8 mouse cellular contexts compared by ENCODE assay signal in the genomic region with DNA sequence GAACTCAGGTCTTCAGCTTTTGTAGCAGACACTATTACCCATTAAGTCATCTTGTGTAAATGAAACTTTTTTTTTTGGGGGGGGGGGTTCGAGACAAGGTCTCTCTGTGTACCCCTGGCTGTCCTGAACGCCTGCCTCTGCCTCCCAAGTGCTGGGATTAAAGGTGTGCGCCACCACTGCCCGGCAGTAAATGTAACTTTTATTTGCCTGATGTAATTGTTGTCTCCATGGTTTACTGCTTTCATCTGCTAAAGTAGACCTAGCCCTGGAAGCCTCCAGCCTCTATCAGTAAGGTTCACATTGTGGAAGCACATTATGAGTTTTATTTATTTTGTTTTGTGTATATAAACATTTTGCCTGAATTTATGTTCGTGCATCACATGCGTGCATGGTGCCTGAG. TPM values are rescaled to one million over a fixed set of nuclear protein-coding genes. Genes with fewer than 3 reads are reported as not detected.
DNase-seq lines count a peak whose midpoint lies in the region; ATAC-seq and TF ChIP-seq lines count a peak whose summit lies in the region.

No protein-coding gene starts in this region.

- no peak overlapping the region for H3K27ac ChIP-seq in kidney, embryonic 15.5 days
- H3K27ac ChIP-seq in intestine, postnatal 0 days (ENCODE audit: low read depth, low read length), result no peak overlapping the region

- peak overlapping the region; percentile 43 for H3K4me2 ChIP-seq in kidney, embryonic 15.5 days
- H3K4me2 ChIP-seq in intestine, postnatal 0 days (replicated peaks; ENCODE audit: low read depth), result peak overlapping the region; percentile 44
- peak overlapping the region; percentile 77 for H3K4me2 ChIP-seq in myocyte (ENCODE audit: low read depth)

- TF ChIP-seq POLR2A in myocyte (IDR thresholded peaks at IDR 0.05; ENCODE audit: insufficient read length, low read depth), result no peak

- H3ac ChIP-seq in myocyte (ENCODE audit: control insufficient read depth, insufficient read length), result no peak overlapping the region

- peak overlapping the region; percentile 62 for H3K4me3 ChIP-seq in kidney, embryonic 15.5 days (replicated peaks)
- peak overlapping the region; percentile 82 for H3K4me3 ChIP-seq in erythroblast, embryonic 14.5 days (replicated peaks)
- peak overlapping the region; percentile 54; the same call in 1 of the 2 replicates for H3K4me3 ChIP-seq in intestine, postnatal 0 days (ENCODE audit: low read depth, low read length)
- H3K4me3 ChIP-seq in myocyte, result peak overlapping the region; percentile 61

- TF ChIP-seq CTCF in intestine, postnatal 0 days (IDR thresholded peaks at IDR 0.05; ENCODE audit: low read depth), result no peak

- DNase-seq in kidney, postnatal 14 days, result no peak
- DNase-seq in right cerebral cortex, postnatal 36 days (ENCODE audit: low spot score in 2 of 2), result no peak
- no peak for DNase-seq in cerebellum, adult 8-10 months
- DNase-seq in layer of hippocampus, adult 9-11 months, result no peak

- H3K27me3 ChIP-seq in kidney, embryonic 15.5 days, result no peaks in the 10 kb centered on the region
- H3K27me3 ChIP-seq in erythroblast, embryonic 14.5 days (ENCODE audit: control insufficient read depth), result no peaks in the 10 kb centered on the region
- H3K27me3 ChIP-seq in intestine, postnatal 0 days (replicated peaks; ENCODE audit: control insufficient read depth, insufficient read depth, low read length), result no peaks in the 10 kb centered on the region
- H3K27me3 ChIP-seq in myocyte (ENCODE audit: control insufficient read depth, insufficient read depth, insufficient read length), result no peaks in the 10 kb centered on the region

- H3K9ac ChIP-seq in kidney, embryonic 15.5 days, result no peak overlapping the region
- H3K9ac ChIP-seq in intestine, postnatal 0 days (ENCODE audit: low read depth, low read length), result no peak overlapping the region

- peak; percentile 40 for ATAC-seq in kidney, embryonic 15.5 days (replicated peaks; ENCODE audit: low FRiP score)
- ATAC-seq in intestine, postnatal 0 days, result peak; percentile 35

- peaks cover 7% of the 10 kb centered on the region; the same call in 1 of the 2 replicates for H3K4me1 ChIP-seq in kidney, embryonic 15.5 days
- H3K4me1 ChIP-seq in erythroblast, embryonic 14.5 days (ENCODE audit: control insufficient read depth), result peaks cover 17% of the 10 kb centered on the region
- H3K4me1 ChIP-seq in intestine, postnatal 0 days (replicated peaks; ENCODE audit: control insufficient read depth, insufficient read depth, low read length), result no peaks in the 10 kb centered on the region

- H3K79me2 ChIP-seq in myocyte (ENCODE audit: control insufficient read depth, insufficient read depth), result peaks cover 16% of the 10 kb centered on the region

- WGBS in kidney, embryonic 15.5 days, result 32% methylated on average over 6 of the region's 6 CpGs
- 45% methylated on average over 6 of the region's 6 CpGs for WGBS in intestine, postnatal 0 days

- H3K9me3 ChIP-seq in kidney, embryonic 15.5 days (replicated peaks), result no peaks in the 10 kb centered on the region
- no peaks in the 10 kb centered on the region for H3K9me3 ChIP-seq in erythroblast, embryonic 14.5 days (ENCODE audit: control insufficient read depth, low read length)
- no peaks in the 10 kb centered on the region for H3K9me3 ChIP-seq in intestine, postnatal 0 days (ENCODE audit: control insufficient read depth)

- H3K36me3 ChIP-seq in kidney, embryonic 15.5 days, result peaks cover 20% of the 10 kb centered on the region; the same call in 1 of the 2 replicates
- peaks cover 31% of the 10 kb centered on the region for H3K36me3 ChIP-seq in erythroblast, embryonic 14.5 days (ENCODE audit: control insufficient read depth)
- H3K36me3 ChIP-seq in intestine, postnatal 0 days (ENCODE audit: control insufficient read depth, insufficient read depth), result 0 out of 2 replicates have a peak, but pooled peaks cover 2% of the 10 kb centered on the region
- no peaks in the 10 kb centered on the region for H3K36me3 ChIP-seq in myocyte (ENCODE audit: control insufficient read depth, insufficient read depth)

TF ChIP-seq in myocyte, 11 proteins besides CTCF, POLR2A, EP300 and RAD21:
- no peak for TF ChIP-seq MYOG (IDR thresholded peaks at IDR 0.05; ENCODE audit: control insufficient read depth in 1 of 3, insufficient read depth in 1 of 3, insufficient read length in 2 of 3, low read depth in 2 of 3)
- no peak for TF ChIP-seq CEBPB (IDR thresholded peaks at IDR 0.05; ENCODE audit: insufficient read depth, poor library complexity, severe bottlenecking)
- no peak for TF ChIP-seq E2F4 (IDR thresholded peaks at IDR 0.05; ENCODE audit: insufficient read depth)
- no peak for TF ChIP-seq SRF (IDR thresholded peaks at IDR 0.05; ENCODE audit: control insufficient read depth, insufficient read length, low read depth)
- no peak for TF ChIP-seq MYOD1 (IDR thresholded peaks at IDR 0.05; ENCODE audit: control insufficient read depth in 1 of 3, insufficient read length in 2 of 3, low read depth in 2 of 3)
- no peak for TF ChIP-seq REST (IDR thresholded peaks at IDR 0.05; ENCODE audit: insufficient read depth, insufficient read length)
- TF ChIP-seq TCF12 (IDR thresholded peaks at IDR 0.05; ENCODE audit: insufficient read depth, poor library complexity, severe bottlenecking), result no peak
- TF ChIP-seq POLR2AphosphoS2 (IDR thresholded peaks at IDR 0.05; ENCODE audit: insufficient read length, low read depth), result no peak
- TF ChIP-seq MAX (IDR thresholded peaks at IDR 0.05; ENCODE audit: low read depth), result no peak
- no peak for TF ChIP-seq USF1 (IDR thresholded peaks at IDR 0.05; ENCODE audit: low read depth)
- no peak for TF ChIP-seq TCF3 (IDR thresholded peaks at IDR 0.05; ENCODE audit: insufficient read length, low read depth)

RNA-seq across cellular contexts. Expression of a gene that starts 0.4 kb away (rescaled TPM):
- 40.3 and 42.5 TPM in 2 replicates for polyA plus RNA-seq in kidney, embryonic 15.5 days (2015; fragmentation: Nextera tagmentation; extraction: Ambion mirVana)
- 0.19 and 0.22 TPM in 2 replicates for polyA plus RNA-seq in erythroblast, embryonic 14.5 days (2012)
- 13.8 and 14.6 TPM in 2 replicates for polyA plus RNA-seq in intestine, postnatal 0 days (2015; fragmentation: Nextera tagmentation; extraction: Ambion mirVana)
- 17.1 TPM for polyA plus RNA-seq in myocyte (2012; fragmentation: generic; extraction: Trizol)

RNA-seq across cellular contexts. Expression of a gene that starts 15.5 kb away (rescaled TPM):
- 0.58 and 0.68 TPM in 2 replicates for polyA plus RNA-seq in kidney, embryonic 15.5 days (2015; fragmentation: Nextera tagmentation; extraction: Ambion mirVana)
- polyA plus RNA-seq in erythroblast, embryonic 14.5 days (2012), result not detected in 2 replicates
- polyA plus RNA-seq in intestine, postnatal 0 days (2015; fragmentation: Nextera tagmentation; extraction: Ambion mirVana), result 1.4 and 1.6 TPM in 2 replicates
- polyA plus RNA-seq in myocyte (2012; fragmentation: generic; extraction: Trizol), result 0.05 TPM

RNA-seq across cellular contexts. Expression of a gene that starts 17.6 kb away (rescaled TPM):
- polyA plus RNA-seq in kidney, embryonic 15.5 days (2015; fragmentation: Nextera tagmentation; extraction: Ambion mirVana), result 35.4 and 38.6 TPM in 2 replicates
- polyA plus RNA-seq in erythroblast, embryonic 14.5 days (2012), result 4.2 and 5.1 TPM in 2 replicates
- polyA plus RNA-seq in intestine, postnatal 0 days (2015; fragmentation: Nextera tagmentation; extraction: Ambion mirVana), result 19.3 and 19.5 TPM in 2 replicates
- polyA plus RNA-seq in myocyte (2012; fragmentation: generic; extraction: Trizol), result 38.9 TPM

RNA-seq across cellular contexts. Expression of a gene that starts 25.3 kb away (rescaled TPM):
- polyA plus RNA-seq in kidney, embryonic 15.5 days (2015; fragmentation: Nextera tagmentation; extraction: Ambion mirVana), result 156 and 168 TPM in 2 replicates
- polyA plus RNA-seq in erythroblast, embryonic 14.5 days (2012), result 0.28 and 1.5 TPM in 2 replicates
- polyA plus RNA-seq in intestine, postnatal 0 days (2015; fragmentation: Nextera tagmentation; extraction: Ambion mirVana), result 113 and 124 TPM in 2 replicates
- 294 TPM for polyA plus RNA-seq in myocyte (2012; fragmentation: generic; extraction: Trizol)

RNA-seq across cellular contexts. Expression of a gene that starts 25.5 kb away (rescaled TPM):
- 0.96 TPM in 1 of 2 replicates, not detected in the other for polyA plus RNA-seq in kidney, embryonic 15.5 days (2015; fragmentation: Nextera tagmentation; extraction: Ambion mirVana)
- 0.46 and 0.51 TPM in 2 replicates for polyA plus RNA-seq in erythroblast, embryonic 14.5 days (2012)
- not detected in 2 replicates for polyA plus RNA-seq in intestine, postnatal 0 days (2015; fragmentation: Nextera tagmentation; extraction: Ambion mirVana)
- polyA plus RNA-seq in myocyte (2012; fragmentation: generic; extraction: Trizol), result 0.64 TPM

Comparison
In these comparisons a context has a peak if more than half of its experiments do, and no peak if none do; other contexts are left out.
1. RNA of a gene that starts 0.4 kb away (polyA plus RNA-seq): 40.3 to 42.5 TPM in kidney, embryonic 15.5 days, 17.1 TPM in myocyte (single experiment) and 13.8 to 14.6 TPM in intestine, postnatal 0 days; 0.19 to 0.22 TPM in erythroblast, embryonic 14.5 days; every median in the first group is over 10 times any median in the second.
2. Peak in every context shown above with its lines, with median percentiles within 50 percentile points of each other: H3K4me2 ChIP-seq and H3K4me3 ChIP-seq.